Mouse (Mus musculus) adrenal gland, adult 18-20 months (tissue): ENCODE results near the gene Pex11g. TPM values are rescaled to one million over a fixed set of nuclear protein-coding genes. Genes with fewer than 3 reads are reported as not detected.

Experiments
- DNase-seq, 2 experiments: peaks; one replicate each; pipeline ENCODE4 v3.0.0; 2021 to 2022; ENCODE audit warnings: low spot score in 2 of 2
- total RNA-seq, 2 experiments: library from RNA; stranded (reverse); gene quantifications; 1 replicate in 1 of 2; 2 replicates in 1 of 2; pipeline ENCODE4 v1.2.3; 2021

Gene Pex11g
- total RNA-seq, 2 experiments from 2014 or later: 5.9 to 9.8 TPM

DNA sequence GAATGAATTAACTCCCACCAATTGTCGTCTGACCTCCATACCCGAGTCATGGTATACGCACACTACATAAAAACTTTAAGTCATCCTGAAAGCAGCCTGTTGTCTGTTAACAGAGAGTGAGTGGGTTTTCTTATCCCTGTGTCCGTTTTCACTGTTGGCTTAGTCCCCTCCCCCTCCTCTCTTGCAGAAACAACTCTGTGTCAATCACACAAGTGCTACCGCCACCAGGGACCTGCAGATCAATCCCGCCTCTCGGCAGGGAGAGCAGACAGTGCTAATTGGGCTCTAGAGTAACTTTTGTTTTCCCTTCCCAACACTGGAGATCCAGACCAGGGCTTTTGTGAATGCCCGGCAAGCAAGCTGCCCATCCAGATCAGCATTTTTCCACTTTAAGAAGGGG is 50.0 kb downstream of the Pex11g start:
- no peak for DNase-seq

GRCm38 (mm10) chr8:3416846-3417245 is 50.6 kb downstream of the Pex11g start:
- no peak for DNase-seq

- no peak for DNase-seq
Observed at GRCm38 (mm10) chr8:3415661-3416060, 51.8 kb downstream of the Pex11g start.

- DNase-seq: no peak
Observed at GRCm38 (mm10) chr8:3415259-3415658, 52.2 kb downstream of the Pex11g start.

- DNase-seq: no peak
Observed at GRCm38 (mm10) chr8:3414639-3415190, 52.8 kb downstream of the Pex11g start.

GRCm38 (mm10) chr8:3412816-3413215 is 54.7 kb downstream of the Pex11g start:
- no peak for DNase-seq

GRCm38 (mm10) chr8:3411901-3412301 is 55.6 kb downstream of the Pex11g start:
- DNase-seq: no peak

- no peak for DNase-seq
Observed at GRCm38 (mm10) chr8:3411085-3411484, 56.4 kb downstream of the Pex11g start.

GRCm38 (mm10) chr8:3407417-3407816 is 60.1 kb downstream of the Pex11g start:
- no peak for DNase-seq

Other genes with a start within 250 kb of the Pex11g start
- 100 to 1,000 TPM; 121 to 156 TPM for gene Insr, start 188.1 kb downstream of the Pex11g start, total RNA-seq
- under 1 TPM in 1 of 2 experiments, not detected in 1; 0.38 TPM for gene A430078G23Rik, start 114.3 kb downstream of the Pex11g start, total RNA-seq
- 10 to 100 TPM; 31.0 to 34.2 TPM for gene Arhgef18, start 74.7 kb downstream of the Pex11g start, total RNA-seq
- not detected for gene Tex45, start 3.2 kb upstream of the Pex11g start, total RNA-seq
- gene Zfp358, start 25.5 kb upstream of the Pex11g start, total RNA-seq: 10 to 100 TPM; 17.5 to 20.5 TPM
- 10 to 100 TPM; 40.9 to 42.8 TPM for gene Mcoln1, start 32.8 kb upstream of the Pex11g start, total RNA-seq
- gene Pnpla6, start 47.7 kb upstream of the Pex11g start, total RNA-seq: 10 to 100 TPM; 37.4 to 40.7 TPM
- gene C330021F23Rik, start 100.3 kb upstream of the Pex11g start, total RNA-seq: under 1 TPM in 1 of 2 experiments, not detected in 1; 0.38 TPM
- gene Camsap3, start 119.6 kb upstream of the Pex11g start, total RNA-seq: 1 to 10 TPM; 4.1 to 8.0 TPM
- 10 to 100 TPM; 34.1 to 39.1 TPM for gene Xab2, start 153.6 kb upstream of the Pex11g start, total RNA-seq
- 100 to 1,000 TPM; 117 to 148 TPM for gene Pet100, start 153.9 kb upstream of the Pex11g start, total RNA-seq
- gene Pcp2, start 157.9 kb upstream of the Pex11g start, total RNA-seq: not detected
- 10 to 100 TPM; 87.5 to 98.8 TPM for gene Stxbp2, start 163.3 kb upstream of the Pex11g start, total RNA-seq
- 100 to 1,000 TPM; 182 to 325 TPM for gene Retn, start 188.1 kb upstream of the Pex11g start, total RNA-seq
- gene Mcemp1, start 198.1 kb upstream of the Pex11g start, total RNA-seq: under 1 TPM in 1 of 2 experiments, not detected in 1; 0.32 TPM
- gene Fcor, start 204.7 kb upstream of the Pex11g start, total RNA-seq: 100 to 1,000 TPM in 1 of 2 experiments, 10 to 100 TPM in 1; 37.9 to 110 TPM
- gene Trappc5, start 208.6 kb upstream of the Pex11g start, total RNA-seq: 10 to 100 TPM; 22.4 to 23.6 TPM
- under 1 TPM in 1 of 2 experiments, not detected in 1; 0.35 TPM for gene Fcer2a, start 226.5 kb upstream of the Pex11g start, total RNA-seq